Mouse (Mus musculus): ENCODE results near the gene Add1. TPM values are rescaled to one million over a fixed set of nuclear protein-coding genes. Genes with fewer than 3 reads are reported as not detected.

Add1 gene
- 73.9 TPM for polyA plus RNA-seq (2014; fragmentation: Illumina TruSeq; extraction: RNeasy Lipid Tissue Mini Kit (QIAGEN cat#74804); ENCODE audit: low replicate concordance)

GRCm38 (mm10) chr5:34573268-34574221, at the start of gene Add1:
Add1 (plus strand) TSS chr5:34573664.

GRCm38 (mm10) chr5:34525663-34526476, 47.6 kb upstream of the Add1 start, which contains the start of gene Sh3bp2:
Sh3bp2 (plus strand) TSS chr5:34525838.

GRCm38 (mm10) chr5:34636481-34637287, 63.2 kb downstream of the Add1 start, which contains the start of gene Mfsd10:
Mfsd10 (minus strand) TSS chr5:34637212.

DNA sequence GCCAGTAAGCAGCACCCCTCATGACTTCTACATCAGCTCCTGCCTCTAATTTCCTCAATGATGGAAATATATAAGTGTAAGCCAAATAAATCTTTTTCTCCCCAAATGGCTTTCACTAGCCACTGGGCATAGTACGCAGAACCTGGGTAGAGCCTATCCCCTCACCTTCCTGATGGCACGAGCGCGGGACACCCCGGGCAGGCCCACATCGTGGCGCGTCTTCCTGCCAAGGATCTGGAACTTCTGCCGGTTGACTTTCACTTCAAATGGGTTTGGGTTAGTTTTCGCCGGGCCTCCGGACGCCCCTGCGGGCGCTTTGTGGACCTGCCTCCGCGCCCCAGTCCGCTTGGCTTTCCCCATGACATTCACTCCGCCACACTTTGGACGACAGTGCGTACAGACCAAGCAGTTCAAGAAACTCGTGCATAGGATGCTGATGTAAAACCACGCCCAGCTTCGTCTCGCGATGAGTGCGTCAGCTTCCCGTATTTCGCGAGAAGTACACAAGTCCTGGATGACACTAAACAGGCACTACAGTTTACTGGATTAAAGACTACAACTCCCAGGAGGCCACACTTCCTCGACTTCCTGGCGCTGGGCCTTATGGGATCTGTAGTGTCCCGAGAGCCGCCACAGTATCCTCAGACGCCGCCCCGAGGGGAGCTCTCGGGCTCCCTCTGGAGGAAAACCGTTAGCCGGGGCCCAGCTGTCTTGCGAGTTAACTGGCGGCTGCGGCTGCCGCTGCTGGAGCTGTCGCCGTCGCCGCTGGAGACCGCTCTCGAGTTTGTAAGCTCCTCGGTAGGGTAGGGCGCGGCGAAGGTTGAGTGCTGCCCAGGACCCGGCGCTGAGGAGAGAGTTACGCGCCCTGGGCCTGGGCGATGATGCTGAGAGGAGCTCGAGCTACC, 86.5 kb downstream of the Add1 start, which contains the start of the genes Nop14 and Grk4:
TSS of gene Nop14 (minus strand) at position 463 of the 905 bp plus-strand sequence.
TSS of gene Grk4 (plus strand) at position 694 of the 905 bp plus-strand sequence.

Other genes with a start within 250 kb of the Add1 start
- gene Rnf4, start 237.4 kb upstream of the Add1 start, polyA plus RNA-seq (2014; fragmentation: Illumina TruSeq; extraction: RNeasy Lipid Tissue Mini Kit (QIAGEN cat#74804); ENCODE audit: low replicate concordance), result 65.3 TPM
- gene Fam193a, start 203.7 kb upstream of the Add1 start, polyA plus RNA-seq (2014; fragmentation: Illumina TruSeq; extraction: RNeasy Lipid Tissue Mini Kit (QIAGEN cat#74804); ENCODE audit: low replicate concordance), result 16.2 TPM
- gene Tnip2, start 59.7 kb upstream of the Add1 start, polyA plus RNA-seq (2014; fragmentation: Illumina TruSeq; extraction: RNeasy Lipid Tissue Mini Kit (QIAGEN cat#74804); ENCODE audit: low replicate concordance), result 3.9 TPM
- gene Sh3bp2, start 47.8 kb upstream of the Add1 start, polyA plus RNA-seq (2014; fragmentation: Illumina TruSeq; extraction: RNeasy Lipid Tissue Mini Kit (QIAGEN cat#74804); ENCODE audit: low replicate concordance), result 0.59 TPM
- 0.41 TPM for gene Mfsd10, start 63.5 kb downstream of the Add1 start, polyA plus RNA-seq (2014; fragmentation: Illumina TruSeq; extraction: RNeasy Lipid Tissue Mini Kit (QIAGEN cat#74804); ENCODE audit: low replicate concordance)
- 13.1 TPM for gene Nop14, start 86.5 kb downstream of the Add1 start, polyA plus RNA-seq (2014; fragmentation: Illumina TruSeq; extraction: RNeasy Lipid Tissue Mini Kit (QIAGEN cat#74804); ENCODE audit: low replicate concordance)
- gene Grk4, start 86.7 kb downstream of the Add1 start, polyA plus RNA-seq (2014; fragmentation: Illumina TruSeq; extraction: RNeasy Lipid Tissue Mini Kit (QIAGEN cat#74804); ENCODE audit: low replicate concordance), result 5.2 TPM
- 4.3 TPM for gene Htt, start 188.1 kb downstream of the Add1 start, polyA plus RNA-seq (2014; fragmentation: Illumina TruSeq; extraction: RNeasy Lipid Tissue Mini Kit (QIAGEN cat#74804); ENCODE audit: low replicate concordance)